Mouse (Mus musculus): ENCODE measurements around the gene Nt5c2. TPM values are rescaled to one million over a fixed set of nuclear protein-coding genes. Genes with fewer than 3 reads are reported as not detected.
A peak's percentile ranks its signal among the peaks of the same experiment; 100 is the strongest.
"Not testable (repeated sequence)": the region's sequence is repeated elsewhere in the genome, so short reads cannot be mapped to it uniquely, and the experiment has no call there.

Gene Nt5c2
- polyA plus RNA-seq, 2 experiments from 2014 or later = 22.6 to 25.4 TPM

DNA sequence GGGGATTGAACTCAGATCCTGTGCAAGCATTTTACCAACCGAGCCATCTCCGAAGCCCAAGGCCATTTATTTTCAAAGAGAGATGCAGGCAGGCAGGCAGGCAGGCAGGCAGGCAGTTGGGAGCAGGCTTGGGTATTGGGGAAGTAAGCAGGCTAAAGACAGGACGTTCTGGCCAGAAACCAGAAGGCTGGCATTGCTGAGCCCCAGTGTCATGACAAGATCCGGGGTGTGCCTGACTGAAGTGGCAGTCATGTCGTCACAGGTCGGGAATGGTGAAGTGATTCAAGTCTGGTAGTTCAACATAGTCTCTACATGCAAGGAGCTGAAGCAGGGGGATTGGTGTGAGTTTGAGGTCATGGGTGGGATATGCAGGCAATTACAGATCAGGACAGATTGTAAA, 27.3 kb downstream of the Nt5c2 start:
- no peak for ATAC-seq

DNA sequence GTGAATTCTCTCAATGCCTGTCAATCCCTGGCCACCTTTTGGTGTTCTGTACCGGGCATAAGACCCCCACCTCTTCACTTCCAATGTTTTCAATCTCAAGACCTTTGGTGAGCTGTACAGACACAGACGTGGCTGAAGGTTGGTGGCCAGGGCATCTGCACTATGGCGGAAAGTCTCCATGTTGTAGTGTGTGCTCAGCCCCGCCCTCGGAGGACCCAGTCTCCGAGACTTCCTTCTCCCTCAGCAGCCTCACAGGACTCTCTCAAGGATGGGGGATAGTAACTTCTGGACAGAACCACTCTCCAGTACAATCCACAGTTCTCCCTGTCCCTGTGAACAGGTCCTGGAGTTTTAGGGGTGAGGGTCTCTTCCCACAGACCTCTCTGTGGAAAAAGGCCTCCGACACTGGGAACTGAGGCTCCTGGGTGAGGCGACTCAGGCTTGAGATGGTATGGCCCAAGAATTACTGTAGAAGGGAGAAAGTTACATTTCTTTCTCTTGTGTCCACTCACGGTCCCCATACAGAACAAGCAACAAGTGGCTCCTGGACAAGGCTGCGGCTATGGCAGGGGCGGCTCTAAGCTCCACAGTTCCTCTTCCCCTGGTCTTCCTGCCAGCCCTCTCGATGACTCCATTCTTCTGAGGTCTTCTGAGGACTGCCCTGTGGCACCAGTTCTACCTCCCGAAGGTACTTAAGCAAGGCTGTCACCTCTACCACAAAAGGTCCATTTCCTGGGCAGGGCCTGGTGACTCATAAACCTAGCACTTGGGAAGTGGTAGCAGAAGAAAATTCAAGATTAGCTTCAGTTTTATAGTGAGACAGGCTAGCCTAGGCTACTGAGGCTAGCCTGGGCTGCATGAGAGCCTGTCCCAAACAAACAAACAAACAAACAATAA, 30.0 kb downstream of the Nt5c2 start:
- ATAC-seq = no peak

DNA sequence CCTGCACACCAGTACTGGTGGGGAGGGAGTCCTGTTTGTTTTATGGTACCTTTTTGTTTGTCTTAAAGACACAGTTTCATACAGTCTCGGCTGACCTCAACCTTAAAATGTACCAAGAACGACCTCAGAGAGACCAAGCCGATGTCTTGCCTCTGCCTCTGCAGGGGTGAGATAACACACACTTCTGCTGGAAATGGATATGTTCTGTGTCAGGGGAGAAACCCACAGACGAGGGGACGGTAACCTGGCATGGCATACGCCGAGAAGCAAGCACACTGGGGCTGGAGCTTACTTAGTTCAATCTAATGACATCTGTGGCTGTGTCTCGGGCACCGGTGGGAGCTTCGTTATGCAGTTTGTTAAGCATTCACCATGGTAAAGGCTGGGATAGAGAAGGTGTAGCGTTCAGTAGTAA, 31.0 kb downstream of the Nt5c2 start:
- ATAC-seq = no peak

- ATAC-seq = peak; percentile 43
These were observed 31.5 kb downstream of the Nt5c2 start for GRCm38 (mm10) chr19:46983352-46983965.

- no peak for ATAC-seq
These were observed 33.5 kb downstream of the Nt5c2 start for GRCm38 (mm10) chr19:46981462-46981861.

GRCm38 (mm10) chr19:46979781-46980105, 35.2 kb downstream of the Nt5c2 start:
- ATAC-seq = no peak

DNA sequence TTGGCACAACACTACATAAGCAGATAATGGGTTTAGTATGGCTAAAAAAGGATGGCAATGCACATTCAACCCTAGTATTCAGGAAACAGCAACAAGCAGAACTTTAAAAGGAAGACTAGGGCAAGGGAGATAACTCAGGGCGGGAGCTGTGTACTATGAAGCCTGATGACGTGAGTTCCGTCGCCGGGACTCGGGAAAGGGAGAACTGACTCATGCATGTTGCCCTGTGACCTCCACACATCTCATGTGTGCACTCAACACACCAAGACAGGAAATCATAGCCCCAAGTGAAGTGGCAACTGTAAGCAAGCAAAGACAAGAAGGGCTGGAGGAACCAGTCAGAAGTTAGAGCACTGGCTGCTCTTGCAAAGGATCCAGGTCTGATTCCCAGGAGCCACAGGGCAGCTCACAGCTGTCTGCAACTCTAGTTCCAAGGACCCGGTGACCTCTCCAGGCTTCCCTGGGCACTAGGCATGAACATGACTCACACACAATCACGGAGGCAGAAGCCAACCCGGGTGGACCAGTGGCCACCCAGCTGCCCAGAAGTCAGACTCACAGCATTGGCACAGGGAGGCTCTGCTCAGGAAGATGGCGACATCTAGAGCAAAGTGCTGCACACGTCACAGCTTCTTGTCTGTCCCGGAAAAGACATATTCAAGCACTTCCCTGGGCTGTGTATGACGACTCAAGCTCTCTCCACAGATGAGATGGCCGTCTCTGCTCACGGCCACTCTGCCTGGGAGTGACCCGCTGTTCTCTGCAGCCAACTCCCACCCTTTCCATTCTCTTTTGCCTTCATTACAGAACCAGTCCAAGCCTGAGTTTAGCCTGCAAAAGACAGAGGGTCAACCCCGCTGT, 35.8 kb downstream of the Nt5c2 start:
- no peak for ATAC-seq

DNA sequence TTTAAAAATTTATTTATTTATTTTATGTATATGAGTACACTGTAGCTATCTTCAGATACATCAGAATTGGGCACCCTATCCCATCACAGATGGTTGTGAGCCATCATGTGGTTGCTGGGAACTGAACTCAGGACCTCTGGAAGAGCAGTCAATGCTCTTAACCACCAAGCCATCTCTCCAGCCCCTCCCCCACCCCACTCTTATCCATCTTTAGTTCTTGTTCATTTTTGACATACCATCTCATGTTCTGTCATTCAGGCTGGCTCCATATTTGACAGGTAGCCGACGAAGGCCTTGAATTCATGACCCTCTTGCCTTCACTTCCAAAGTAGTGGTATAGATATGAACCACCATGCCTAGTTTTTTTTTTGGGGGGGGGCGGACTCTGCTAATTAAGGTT, 36.9 kb downstream of the Nt5c2 start:
- not testable (repeated sequence) for ATAC-seq

GRCm38 (mm10) chr19:46977460-46977859, 37.5 kb downstream of the Nt5c2 start:
- ATAC-seq = no peak

GRCm38 (mm10) chr19:46976743-46977142, 38.2 kb downstream of the Nt5c2 start:
- no peak for ATAC-seq

DNA sequence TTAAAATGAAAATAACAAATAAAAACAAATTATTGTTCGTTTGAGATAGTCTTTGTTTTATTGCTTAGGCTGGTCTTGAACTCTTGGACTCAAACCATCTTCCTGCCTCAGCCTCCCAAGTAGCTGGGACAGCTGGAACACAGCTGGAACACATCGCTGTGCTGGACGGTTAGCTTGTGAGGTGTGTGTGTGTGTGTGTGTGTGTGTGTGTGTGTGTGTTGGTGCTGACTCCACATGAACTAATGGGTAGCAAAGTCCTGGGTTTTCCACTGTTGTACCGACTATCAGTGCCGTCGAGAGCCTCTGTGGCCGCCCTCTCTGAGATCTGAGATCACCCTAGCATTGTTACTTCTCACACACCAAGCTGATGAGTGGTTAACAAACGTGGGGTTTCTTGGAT, 39.0 kb downstream of the Nt5c2 start:
- no peak for ATAC-seq

DNA sequence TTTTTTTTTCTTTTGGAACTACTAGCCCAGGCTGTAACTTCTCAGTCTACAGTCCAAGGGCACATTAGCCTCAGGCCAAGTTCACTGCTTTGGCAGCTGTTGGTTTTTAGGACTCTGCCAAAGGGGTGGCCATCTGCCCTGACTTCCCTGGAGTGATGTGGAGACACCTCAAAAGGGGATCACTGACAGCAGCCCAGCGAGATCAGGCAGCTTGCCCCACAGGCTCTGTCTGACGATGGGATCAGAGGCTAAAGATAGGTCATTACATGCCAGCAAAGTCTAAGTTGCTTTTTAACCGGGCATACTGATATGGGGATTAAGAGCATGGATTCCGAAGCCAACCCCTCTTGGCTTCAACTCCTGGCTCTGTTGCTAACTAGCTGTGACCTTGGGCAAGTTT, 39.4 kb downstream of the Nt5c2 start:
- no peak for ATAC-seq

GRCm38 (mm10) chr19:46972159-46972558, 42.8 kb downstream of the Nt5c2 start:
- ATAC-seq = no peak

- ATAC-seq = no peak
These were observed 43.2 kb downstream of the Nt5c2 start for GRCm38 (mm10) chr19:46971712-46972111.

DNA sequence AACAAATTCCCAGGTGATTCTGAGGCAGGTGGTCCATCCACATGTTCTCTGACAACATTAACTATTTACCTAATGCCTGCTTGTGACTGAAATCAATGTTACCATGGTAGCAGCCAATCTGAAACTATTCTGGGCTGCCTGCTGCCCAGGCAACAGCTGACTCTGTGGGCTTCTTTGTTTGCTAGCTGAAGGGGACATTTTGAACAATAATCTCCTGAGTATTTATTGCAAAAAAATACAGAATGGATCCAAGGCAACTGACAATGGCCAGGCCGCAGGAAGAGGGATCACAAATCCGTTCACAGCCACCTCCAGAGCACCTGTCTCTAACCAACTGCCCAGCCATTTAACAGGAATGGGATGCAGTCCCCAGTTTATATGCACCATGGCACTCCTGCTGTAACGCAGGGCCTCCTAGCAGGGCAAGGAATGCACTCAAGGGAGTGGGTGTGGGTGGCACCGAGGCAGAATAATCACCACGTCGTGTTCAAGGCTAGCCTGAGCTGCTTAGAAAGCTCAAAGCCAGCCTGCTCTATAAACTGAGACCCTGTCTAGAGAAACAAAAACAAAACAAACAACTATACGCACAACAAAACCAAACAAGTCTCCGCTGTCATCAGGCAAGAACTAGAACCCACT, 43.8 kb downstream of the Nt5c2 start:
- ATAC-seq = no peak

- ATAC-seq = peak; percentile 32
These were observed 44.7 kb downstream of the Nt5c2 start for GRCm38 (mm10) chr19:46970121-46970729.

GRCm38 (mm10) chr19:46969286-46969985, 45.5 kb downstream of the Nt5c2 start:
- ATAC-seq = no peak

- no peak for ATAC-seq
These were observed 46.1 kb downstream of the Nt5c2 start for GRCm38 (mm10) chr19:46968833-46969232.

DNA sequence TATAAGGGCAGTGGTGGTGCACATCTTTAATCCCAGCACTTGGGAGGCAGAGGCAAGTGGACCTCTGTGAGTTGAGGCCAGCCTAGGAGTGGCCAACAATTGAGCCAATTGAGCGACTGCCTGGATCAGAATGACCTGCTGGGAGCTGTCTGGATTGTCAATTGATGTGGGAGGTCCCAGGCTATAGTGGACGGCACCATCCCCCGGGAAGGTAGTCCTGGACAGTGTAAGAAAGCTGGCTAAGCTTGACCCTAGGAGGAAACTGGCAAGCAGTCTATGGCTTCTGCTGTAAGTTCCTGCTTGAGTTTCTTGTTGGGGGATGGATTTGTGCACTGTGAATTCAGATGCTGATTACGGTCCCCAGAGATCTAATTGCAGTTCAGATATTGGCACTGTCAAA, 47.1 kb downstream of the Nt5c2 start:
- ATAC-seq = no peak

GRCm38 (mm10) chr19:46966330-46966729, 48.6 kb downstream of the Nt5c2 start:
- ATAC-seq = no peak

- ATAC-seq = no peak
These were observed 49.5 kb downstream of the Nt5c2 start for GRCm38 (mm10) chr19:46965496-46965895.

GRCm38 (mm10) chr19:46964353-46964752, 50.6 kb downstream of the Nt5c2 start:
- no peak for ATAC-seq
